Mouse (Mus musculus): Measurements from ENCODE around the gene Ginm1.

The Ginm1 gene

DNA sequence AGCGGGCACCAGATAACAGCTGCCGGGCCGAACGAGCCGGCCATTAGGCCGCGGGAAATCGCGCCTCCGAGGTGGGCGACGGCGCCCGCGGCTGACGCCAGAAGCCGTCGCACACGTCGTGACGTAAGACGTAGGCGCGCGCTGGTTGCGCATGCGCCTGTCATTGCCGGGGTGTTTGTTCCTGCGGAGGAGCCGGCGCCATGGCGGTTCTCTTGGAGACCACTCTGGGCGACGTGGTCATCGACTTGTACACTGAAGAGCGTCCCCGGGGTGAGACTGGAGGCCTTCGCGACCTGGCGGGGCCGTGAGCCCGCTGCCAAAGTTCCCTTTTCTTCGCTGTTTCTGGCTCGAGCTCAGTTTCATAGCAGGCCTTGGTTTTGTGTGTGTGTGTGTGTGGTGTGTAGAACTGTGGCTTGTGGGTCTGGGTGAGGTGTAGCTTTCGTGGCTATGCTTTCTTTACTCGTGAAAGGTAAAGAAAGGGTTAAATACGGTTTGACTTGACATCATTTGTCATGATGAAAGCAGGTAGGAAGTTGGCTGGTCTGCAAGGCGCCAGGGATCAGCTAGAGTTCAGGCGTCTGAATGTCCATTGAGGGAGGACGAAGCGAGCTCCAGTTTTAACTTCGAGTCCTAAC, at the start of gene Ginm1, which contains the start of gene Ppil4:
TSS of gene Ginm1 (minus strand) at position 74 of the 635 bp plus-strand sequence.
TSS of gene Ppil4 (plus strand) at position 141 of the 635 bp plus-strand sequence.
- peak; percentile 95 for DNase-seq (ENCODE audit: low spot score)

DNA sequence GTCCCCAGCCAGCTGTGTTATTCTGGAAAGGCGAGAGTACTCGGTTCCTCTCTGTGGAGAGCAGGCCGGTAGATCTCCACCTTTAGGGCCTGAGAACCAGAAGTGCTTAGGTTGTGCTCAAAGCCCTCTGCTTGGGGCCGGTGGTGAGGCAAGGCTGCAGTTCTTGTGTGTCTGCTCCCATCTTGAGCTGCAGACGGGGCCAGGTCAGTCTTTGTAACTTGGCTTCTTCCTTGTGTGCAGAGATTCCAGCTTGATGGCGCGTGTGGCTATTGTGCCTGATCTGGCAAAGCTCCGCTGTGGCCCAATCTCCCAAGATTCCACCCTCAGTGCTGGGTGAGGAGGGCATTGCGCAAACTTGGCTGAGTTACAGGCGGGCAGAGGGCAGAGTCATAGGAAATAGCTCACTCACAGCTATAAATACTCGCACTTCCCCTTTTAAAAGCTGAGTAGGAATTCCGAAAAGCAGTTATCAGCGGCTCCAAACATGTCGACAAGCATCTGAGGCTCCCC, 49.0 kb upstream of the Ginm1 start:
- DNase-seq (ENCODE audit: low spot score): no peak

DNA sequence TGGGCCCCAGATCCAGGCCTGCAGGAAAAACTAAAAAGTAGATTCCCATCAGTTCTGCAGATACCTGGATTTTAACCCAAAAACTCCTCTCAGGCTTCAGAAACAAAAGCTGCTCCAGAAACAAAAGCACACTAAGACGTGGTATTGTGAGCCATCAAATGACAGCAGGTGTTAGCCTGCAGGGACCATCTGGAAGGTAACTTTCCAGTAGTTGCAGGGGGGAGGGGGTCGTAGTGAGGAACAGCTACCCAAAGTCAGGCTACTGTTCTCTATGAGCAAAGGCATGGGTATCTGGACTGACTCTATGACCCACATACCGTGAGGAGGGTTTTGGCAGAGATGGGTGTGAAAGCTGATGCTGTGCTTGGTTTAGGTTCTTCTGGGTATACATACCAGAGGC, 48.2 kb upstream of the Ginm1 start:
- DNase-seq (ENCODE audit: low spot score): no peak

DNA sequence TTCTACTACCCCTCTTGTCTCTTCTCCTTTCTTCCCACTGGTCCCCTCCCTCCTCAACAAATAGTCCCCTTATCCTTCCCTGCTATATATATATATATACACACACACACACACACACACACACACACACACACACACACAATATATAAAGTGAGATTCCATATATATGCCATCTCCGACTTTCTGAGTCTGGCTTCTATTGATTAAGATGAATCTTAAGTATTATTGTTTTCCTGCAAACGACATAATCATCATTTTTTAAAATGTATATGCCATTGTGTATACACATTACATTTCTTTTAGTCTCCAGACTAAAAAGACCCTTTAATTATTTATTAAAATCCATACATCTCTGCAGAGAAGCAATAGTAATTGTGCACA, 47.7 kb upstream of the Ginm1 start:
- DNase-seq (ENCODE audit: low spot score): no peak

DNA sequence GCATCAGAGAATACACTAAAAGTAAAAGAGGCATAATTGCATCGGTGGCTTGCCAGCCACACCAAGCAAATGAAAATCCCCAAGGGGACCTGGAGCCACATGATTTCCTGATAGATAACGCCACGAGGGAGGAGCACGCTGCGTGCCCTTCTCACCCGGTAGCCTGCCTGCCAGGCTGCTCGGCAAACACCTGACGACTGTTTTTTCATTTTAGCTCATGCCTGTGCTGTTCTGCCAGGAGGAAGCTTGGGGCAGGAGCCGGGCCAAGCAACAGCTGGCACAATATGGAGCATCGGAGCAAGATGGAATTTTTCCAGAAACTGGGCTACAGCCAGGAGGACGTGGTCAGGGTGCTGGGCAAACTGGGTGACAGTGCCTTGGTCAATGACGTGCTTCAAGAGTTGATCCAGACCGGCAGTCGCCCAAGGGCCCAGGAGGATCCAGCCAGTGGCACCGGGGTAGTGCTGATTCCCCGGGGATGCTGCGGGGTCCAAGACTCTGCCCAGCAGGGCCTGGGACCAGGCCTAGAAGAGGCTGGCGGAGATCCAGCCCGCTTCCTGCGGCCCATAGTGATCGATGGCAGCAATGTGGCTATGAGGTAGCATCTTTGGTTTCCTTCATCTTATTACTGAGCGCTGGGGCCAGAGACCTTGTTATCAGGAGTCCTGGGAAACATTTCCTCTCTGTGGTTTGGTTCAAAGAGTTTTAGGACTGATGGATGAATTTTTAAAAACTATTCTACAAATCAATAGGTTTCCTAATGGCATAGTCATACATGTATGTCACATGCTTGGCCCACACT, 47.1 kb upstream of the Ginm1 start:
- no peak for DNase-seq (ENCODE audit: low spot score)

DNA sequence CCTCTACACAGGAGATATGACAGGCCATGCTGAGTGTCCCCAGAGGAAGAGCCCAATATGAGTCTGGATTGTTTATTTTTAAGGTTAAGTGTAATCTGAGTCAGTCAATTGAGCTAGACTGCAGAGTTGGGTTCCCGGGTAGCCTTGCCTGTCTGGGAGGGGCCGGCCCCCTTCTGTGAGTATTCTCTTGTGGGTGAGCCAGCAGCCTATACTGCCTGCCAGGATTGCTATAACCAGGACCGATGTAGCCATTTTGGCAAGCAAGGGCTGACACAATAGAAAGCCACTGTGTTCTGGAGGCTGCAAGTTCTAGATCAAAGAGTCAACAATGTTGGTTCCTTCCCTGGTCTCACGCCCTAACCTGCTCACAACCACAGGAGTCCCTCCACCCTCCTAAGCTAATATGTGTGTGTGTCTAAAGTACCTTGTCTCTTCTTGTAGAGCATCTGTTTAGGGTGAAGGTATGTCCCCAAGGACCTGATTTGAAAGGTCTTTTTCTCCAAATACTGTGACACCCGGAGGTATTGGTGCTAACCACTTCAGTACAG, 46.3 kb upstream of the Ginm1 start:
- no peak for DNase-seq (ENCODE audit: low spot score)

DNA sequence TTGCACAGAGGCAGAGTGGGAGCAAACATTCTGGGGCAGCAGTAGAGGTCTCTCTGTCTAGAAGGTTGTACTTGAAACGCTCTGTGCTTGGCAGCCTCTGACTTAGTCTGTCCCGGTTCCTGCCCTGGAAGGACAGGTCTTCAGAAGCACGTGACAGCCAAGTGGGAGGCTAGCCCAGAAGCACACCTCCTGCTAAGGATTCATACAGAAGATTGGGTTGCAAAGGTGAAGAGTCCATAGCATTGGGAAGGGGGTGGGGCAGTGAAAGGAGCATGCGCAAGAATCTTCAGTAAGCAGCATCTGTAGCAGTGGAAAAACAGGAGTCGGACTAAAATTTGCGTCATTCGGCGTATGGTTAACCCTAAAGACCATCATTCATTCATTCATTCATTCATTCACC, 45.4 kb upstream of the Ginm1 start:
- no peak for DNase-seq (ENCODE audit: low spot score)

DNA sequence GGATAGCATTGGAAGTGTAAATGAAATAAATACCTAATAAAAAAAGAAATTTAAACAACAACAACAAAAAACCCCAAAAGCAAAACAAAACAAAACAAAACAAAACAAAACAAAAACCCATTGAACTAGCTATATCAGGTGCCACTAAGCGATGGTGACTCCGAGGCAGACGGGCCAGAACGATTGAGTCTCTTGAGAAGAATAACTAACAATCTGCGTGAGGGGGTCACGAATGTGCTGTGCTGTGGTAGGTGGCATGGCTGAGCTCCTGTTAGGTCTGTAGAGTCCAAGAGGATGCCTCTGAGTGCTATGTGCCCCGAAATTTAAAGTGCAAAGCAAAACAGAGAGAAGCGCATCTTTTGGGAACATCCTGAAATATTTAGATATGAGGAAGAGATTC, 44.8 kb upstream of the Ginm1 start:
- DNase-seq (ENCODE audit: low spot score): no peak

DNA sequence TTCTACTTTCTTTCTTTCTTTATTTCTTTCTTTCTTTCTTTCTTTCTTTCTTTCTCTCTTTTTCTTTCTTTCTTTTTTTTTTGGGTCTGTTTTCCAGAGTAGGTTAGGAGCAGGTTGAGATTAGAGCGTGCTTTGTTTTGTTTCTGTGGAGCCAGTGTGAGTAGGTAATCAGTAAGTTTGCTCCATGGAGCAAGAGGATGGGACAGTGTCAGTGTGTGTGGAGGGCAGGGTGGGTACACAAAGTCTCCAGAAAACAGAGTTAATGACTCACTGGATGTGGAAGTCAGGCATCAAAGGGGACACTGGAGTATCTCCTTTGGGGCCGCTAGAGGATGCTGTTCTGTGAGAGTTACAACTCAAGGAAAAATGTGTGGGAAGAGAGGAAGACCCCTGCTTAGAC, 44.3 kb upstream of the Ginm1 start:
- no peak for DNase-seq (ENCODE audit: low spot score)

DNA sequence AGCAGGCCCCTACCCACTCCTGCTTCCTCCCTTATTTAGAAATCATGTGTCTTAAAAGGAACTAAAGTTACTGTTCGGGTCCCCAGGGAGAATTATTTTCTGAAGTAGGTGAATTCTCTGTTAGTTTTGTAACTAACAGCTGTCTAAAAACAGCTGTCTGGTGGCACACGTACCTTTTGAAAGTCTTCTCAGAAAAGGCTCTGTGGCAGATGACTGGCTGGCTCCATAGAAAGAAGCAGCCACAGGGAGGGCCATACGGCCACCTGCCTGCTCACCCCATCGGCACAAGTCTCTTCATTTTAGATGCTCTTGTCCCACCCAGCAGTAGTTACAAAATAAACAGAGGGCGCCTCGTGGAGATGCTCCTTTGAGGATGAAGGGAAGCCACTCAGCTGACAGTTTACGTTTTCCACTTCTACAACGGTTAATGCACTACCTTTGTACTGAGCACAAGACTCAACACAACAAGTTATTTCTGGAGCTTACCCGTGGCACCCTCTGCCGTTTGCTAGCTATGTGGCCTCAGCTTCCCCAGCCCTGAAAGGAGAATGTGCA, 42.1 kb upstream of the Ginm1 start:
- no peak for DNase-seq (ENCODE audit: low spot score)

DNA sequence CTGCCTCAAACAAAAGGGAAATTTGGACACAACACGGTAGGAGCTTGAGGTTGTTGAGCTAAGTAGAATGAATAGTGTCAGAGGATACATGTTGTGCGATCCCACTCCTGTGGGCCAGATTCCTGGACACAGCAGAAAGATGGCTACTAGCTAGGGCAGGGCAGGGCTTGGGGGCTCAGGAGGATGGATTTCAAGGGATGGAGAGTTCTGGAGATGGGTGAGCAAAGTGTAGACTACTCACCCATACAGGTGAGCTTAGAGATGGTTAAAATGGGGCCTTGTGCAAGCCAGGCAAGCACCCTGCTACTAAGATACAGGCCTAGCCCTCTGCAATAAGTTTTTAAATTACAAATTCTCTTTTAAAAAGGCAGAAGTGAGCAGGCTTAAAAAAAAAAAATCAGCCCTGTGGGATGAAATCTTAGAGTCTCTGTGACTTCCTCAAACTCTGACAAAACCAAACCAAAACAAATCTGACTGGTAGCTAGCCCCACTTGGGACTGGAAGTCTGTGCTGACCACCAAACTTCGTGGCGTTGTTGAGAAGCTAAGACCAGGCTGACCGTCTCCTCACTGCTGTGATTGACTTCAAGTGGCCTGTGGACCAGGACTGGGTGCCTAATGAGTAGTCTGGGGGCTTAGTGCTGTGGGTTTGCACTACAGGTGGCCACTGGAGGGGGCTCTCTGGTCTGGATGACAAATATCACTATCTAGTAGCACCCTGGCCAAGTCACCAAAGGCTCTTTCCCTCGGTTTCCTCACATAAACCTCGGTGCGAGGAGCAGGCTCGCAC, 40.9 kb upstream of the Ginm1 start:
- DNase-seq (ENCODE audit: low spot score): no peak

DNA sequence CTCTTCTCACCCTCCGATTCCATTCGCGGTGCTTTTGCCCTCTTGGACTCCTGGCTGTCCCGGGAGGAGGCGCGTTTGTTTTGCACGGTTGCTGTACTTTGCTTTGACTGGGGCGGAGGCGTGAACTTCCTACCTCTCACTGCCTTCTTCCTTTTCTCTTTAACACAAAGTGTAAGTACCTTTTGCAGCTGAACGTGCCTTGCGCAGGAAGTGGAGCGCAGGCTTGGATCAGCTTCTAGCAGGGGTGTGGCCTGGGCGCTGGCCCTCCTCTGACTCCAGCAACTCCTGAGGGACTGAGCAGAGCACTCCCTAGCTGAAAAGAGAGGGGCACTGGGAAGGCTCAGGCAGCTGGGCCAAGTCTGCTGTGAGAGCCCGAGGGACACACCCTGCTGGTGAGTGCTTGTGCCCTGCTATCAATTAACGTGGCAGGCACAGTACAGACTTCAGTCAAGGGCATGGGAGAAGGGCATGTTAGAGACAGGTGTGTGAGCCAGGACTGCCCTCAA, 39.6 kb upstream of the Ginm1 start, which contains the start of gene Zc3h12d:
TSS of gene Zc3h12d (plus strand) at position 300 of the 506 bp plus-strand sequence.
- DNase-seq (ENCODE audit: low spot score): peak; percentile 18

DNA sequence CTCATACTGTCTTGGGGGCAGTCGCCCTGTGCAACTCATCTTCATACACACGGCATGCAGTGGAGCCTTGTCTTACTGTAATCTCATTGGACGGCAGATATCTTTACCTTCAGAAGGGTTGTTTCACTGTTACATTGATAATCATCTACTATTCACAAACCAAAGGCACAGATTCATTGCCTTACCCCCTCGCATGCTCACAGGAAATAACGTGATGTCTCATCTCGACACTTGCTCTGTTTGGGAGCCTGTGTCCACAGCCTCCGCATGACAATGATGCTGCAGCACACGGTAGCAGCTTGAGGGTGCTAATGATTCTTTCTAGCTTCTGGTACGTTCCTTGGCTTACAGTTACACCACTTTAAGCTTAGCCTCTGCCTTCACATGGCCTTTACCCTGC, 33.5 kb upstream of the Ginm1 start:
- no peak for DNase-seq (ENCODE audit: low spot score)

DNA sequence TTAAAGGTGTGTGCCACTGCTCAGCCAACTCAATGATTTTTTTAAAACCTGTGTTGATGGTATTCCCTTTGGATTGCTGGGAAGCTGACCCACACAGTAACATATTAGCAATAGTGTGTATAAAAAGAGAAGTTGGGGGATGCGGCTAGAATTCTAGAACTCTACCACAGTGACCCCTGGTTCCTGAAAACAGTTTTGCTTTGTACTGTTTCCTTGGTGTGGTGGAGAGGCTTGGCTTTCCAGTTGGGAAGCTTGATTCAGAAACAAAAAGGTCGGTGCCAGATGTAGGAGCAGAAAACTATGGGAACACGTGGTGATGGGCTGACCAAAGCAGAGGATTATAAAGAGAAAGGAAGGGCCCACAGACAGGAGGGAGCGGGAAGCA, 32.6 kb upstream of the Ginm1 start:
- no peak for DNase-seq (ENCODE audit: low spot score)

DNA sequence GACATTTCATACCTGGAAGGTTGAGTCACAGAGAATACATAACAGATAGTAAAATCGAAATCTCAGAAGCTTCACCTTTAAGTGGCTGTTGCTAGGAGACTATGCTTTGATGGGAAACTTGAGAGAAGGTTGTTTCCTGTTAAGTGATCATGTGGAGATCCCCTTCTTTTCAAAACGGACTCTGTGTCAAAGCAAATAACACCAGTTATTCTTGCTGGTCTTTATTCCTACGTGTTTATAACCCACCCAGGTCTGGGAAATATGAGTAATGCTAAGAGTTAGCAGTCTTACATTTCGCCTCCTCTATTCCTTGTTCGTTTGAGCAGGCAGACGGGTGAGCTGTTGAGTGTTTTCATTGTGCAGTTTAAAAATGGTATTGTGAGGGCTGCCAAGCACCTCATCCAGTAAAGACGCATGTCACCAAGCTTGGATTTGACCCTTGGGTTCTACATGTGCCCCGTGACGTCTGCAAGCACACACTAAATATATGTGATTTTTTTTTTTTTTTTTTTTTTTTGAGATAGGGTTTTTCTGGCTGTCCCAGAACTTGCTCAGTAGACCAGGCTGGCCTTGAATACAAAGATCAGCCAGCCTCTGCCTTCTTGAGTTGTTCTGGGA, 32.1 kb upstream of the Ginm1 start:
- DNase-seq (ENCODE audit: low spot score): no peak

DNA sequence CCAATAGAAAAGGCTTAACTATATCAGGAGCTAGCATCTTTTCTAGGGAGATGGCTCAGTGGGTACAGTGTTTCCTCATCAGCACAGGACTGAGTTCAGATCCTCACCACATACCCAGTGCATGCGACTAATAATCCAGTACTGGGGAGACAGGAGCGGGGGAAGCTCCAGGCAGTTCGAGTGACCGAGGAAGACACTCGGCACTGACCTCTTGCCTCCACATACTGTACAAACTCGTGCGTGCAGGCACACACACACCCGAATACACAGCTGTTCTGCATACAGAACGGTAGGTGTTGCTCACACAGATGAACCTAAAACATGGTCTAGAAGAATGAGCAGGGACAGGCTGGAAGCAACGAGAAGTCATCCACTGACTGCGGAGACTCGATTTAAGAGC, 29.4 kb upstream of the Ginm1 start:
- DNase-seq (ENCODE audit: low spot score): no peak

DNA sequence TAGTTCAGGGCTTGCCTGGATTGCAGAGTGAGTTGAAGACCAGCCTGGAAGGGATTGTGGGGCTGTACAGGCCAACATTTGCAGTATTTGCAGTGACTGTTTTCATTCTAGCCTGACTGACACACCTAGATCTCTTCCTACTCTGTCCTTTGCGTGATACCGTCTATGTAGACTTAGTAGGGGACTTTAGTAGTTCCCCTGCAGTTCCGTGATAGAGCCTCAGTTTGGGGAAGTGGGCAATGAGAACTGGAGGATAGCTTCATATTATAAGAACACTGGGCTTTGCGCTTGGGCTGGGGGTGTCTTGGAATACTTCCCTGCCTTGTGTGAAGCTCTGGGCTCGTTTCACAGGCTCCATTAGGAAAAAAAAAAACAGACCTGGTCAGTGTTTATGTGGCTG, 27.5 kb upstream of the Ginm1 start:
- no peak for DNase-seq (ENCODE audit: low spot score)

DNA sequence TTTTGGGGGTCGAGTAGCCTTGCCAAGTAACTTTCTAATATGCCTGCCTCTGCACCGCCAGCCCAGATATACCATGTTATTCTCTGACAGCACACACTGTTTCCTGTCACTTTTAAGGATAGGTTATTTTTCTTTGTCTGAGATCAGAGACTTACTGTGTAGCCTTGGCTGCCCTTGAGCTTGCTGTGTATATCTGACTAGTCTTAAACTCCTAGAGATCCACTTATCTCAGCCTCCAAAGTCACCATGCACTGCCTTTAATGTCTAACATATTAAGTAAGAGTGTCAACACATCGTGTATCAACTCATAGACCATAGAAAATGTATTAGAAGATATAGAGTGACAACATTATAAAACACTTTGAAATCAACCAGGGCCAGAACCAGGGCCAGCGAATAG, 27.0 kb upstream of the Ginm1 start:
- DNase-seq (ENCODE audit: low spot score): no peak

DNA sequence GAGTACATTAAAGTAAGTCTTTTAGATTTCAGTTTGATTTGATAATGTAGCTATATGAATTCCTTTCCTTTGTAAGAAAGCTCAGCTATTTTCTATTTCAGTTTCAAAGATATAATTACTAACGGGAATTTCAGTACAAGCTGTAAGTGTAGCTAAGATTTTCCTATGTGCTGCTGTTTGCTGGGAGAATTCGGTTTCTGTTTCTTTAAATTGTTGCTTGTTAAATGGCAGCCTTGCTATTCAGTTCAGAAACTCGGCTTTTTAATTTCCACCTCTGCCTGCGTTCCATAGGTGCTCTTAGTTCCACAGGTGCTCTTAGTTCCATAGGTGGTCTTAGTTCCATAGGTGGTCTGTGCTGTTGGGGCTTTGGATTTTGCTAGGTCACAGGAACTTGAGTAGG, 26.5 kb upstream of the Ginm1 start:
- no peak for DNase-seq (ENCODE audit: low spot score)

DNA sequence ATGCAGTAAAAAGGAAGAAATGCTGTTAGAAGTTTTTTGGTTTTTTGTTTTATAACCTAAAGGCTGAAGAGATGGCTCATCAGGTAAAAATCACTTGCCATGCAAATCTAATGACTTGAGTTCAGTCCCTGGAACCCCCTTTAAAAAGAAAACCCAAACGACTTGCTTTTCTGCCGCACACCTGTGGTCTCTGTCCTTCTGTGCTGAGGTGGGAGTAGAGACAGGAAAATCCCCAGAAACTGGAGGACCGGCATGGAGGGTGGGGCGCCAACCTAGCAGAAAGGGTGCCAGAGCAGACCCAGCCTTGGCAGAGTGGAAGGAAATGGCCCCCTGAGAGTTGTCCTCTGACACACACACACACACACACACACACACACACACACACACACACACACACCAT, 26.1 kb upstream of the Ginm1 start:
- no peak for DNase-seq (ENCODE audit: low spot score)

DNA sequence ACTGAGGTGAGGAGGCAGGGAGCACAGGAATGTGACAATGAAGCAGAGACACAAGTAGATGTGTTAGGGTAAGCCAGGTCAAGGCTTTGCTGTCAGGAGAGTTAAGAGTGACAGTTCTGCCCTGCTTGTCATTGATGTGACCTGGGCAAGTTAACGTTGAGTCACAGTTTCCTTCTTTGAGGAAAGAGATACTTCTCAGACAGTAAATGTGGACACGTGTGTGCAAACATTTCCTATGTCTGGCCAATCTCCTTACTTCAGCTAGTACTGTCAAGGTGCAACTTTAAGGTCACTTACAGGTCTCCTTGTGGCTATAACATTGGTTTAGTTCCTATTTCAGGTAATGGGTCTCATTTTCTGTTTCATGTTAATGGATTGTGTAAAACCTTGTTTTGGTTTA, 23.9 kb upstream of the Ginm1 start:
- DNase-seq (ENCODE audit: low spot score): no peak

Measured in embryo, embryonic 10.5 days (tissue).